Mouse (Mus musculus) skeletal muscle tissue, adult 2 months (tissue): Measurements from ENCODE around the gene Snap29.

ENCODE experiments used
- DNase-seq: peaks from one replicate; pipeline ENCODE4 v3.0.0-alpha.2; 2012; ENCODE audit warnings: low read depth, low spot score

The Snap29 gene

DNA sequence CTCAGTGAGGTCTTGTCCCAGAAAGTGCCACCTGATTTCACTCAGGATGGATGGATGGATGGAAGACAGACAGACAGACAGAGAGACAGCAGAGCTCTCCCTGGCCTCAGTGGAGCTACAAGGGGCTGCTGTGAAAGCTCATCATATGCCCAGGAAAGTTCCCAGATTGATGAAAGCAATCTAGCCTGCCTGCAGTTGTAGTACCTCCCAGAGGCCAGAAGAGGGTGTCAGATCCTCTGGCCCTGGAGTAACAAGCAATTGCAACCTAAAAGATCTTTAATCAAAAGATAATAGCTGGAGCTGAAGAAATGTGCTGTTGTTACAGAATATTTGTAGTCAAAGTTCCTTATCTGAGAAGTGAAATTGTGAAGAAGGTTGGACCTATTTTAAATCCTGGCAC lies 68.3 kb downstream of the Snap29 start:
- DNase-seq, result no peak

DNA sequence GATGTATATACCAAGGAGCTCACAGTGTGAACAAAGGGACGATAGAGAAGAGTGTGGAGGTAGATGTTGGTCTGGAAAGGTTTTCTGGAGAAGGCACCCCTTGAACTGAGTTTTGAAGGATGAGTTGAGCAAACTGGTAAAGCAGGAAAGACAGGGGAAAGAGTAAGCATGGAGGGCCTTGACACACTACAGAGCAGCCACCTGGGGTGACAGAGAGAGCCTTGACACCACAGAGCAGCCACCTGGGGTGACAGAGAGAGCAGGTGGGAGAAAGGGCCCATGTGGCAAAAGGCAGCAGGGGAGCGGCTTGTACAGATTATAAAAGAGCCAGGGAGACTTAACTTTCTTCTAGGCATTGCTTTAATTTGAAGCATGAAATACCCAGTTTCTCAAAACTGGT lies 69.0 kb downstream of the Snap29 start:
- no peak for DNase-seq

DNA sequence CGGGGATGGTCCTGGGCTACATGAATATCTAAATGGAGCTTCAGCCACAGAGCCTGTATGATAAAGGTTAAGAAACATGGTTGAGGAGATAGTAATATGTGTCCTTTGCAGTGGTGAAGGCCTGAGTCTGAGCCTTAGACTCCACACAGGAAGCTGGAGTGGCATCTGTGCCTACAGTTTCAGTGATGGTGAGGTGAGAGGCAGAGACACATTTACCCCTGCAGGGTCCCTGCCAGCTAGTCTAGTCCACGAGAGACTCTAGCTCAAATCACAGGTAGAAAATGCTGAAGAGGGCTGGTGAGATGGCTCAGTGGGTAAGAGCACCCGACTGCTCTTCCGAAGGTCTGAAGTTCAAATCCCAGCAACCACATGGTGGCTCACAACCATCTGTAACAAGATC lies 69.5 kb downstream of the Snap29 start:
- DNase-seq, result no peak

DNA sequence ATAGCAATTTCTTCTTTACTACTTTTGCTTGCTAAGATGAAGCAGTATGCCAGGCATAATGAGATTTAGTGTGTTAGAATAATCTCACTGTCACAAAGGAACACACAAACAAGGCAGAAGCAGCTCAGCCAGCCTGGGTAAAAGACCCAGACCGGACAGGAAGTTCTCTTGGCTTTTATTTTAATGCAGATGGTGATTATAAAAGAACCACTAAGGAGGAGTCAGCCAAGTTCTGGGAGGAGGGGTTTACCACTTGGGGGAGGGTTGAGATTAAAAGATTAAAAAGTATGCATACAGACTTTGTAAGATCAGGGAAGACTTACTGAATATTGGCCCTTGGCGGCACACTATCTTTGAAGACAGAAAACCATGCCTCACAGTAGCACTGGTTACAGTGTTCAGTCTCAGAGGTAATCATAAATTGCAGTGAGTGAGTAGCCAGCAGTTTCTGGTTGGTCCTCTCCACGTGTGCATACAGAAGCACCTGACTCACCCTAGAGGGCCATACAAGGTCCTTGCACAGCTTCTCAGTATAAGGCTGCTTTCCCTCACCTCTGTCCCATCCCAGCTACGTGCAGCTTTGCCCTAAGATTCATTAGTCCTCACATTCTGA lies 72.7 kb downstream of the Snap29 start:
- DNase-seq, result no peak
